Mouse (Mus musculus) lung, adult 2 months (tissue): ENCODE results near the gene Ociad2. TPM values are rescaled to one million over a fixed set of nuclear protein-coding genes. Genes with fewer than 3 reads are reported as not detected.
A peak's percentile ranks its signal among the peaks of the same experiment; 100 is the strongest.

ENCODE experiments used
- DNase-seq: peaks from one replicate; pipeline ENCODE4 v3.0.0; 2022
- H3K4me1 ChIP-seq: fragments of 200-500 bp; 2 replicates; pipeline ENCODE4 v1.6.1; 2011; ENCODE audit warnings: low read length; ENCODE audit not compliant: control insufficient read depth, insufficient read depth
- H3K4me3 ChIP-seq: fragments of 200-500 bp; replicated peaks from 2 replicates; pipeline ENCODE3; 2011; ENCODE audit warnings: low read depth, mild to moderate bottlenecking, control low read depth, low read length; ENCODE audit errors: extremely low read depth
- CTCF ChIP-seq: fragments of 200-500 bp; IDR thresholded peaks from 2 replicates; pipeline ENCODE4 v1.5.1; 2011; ENCODE audit warnings: mild to moderate bottlenecking, low read length, control low read depth; ENCODE audit not compliant: insufficient read depth
- POLR2A ChIP-seq: fragments of 200-500 bp; IDR thresholded peaks from 2 replicates; pipeline ENCODE4 v1.6.1; 2011; ENCODE audit warnings: low read depth, mild to moderate bottlenecking, control low read depth, low read length, borderline replicate concordance; ENCODE audit errors: extremely low read depth
- WGBS: fragments of 180-500 bp; shearing (Covaris S2); methylation state at CpG from one replicate; pipeline ENCODE4 v1.1.7; 2018; 5-methylcytosine and 5-hydroxymethylcytosine counted together
- polyA plus RNA-seq: library from polyadenylated mRNA; depleted of rRNA; stranded (reverse); fragments of >200 nt; gene quantifications from 2 replicates; pipeline ENCODE4 v1.2.3, GENCODE M21; 2012; rRNA removed

Ociad2 gene
- polyA plus RNA-seq = 3.0 and 4.3 TPM in 2 replicates

GRCm38 (mm10) chr5:73340723-73341235 is at the start of gene Ociad2:
Ociad2 (minus strand) TSS chr5:73341028.
- no peak for DNase-seq

GRCm38 (mm10) chr5:73383647-73383970 is 42.8 kb upstream of the Ociad2 start:
- 80% methylated on average over 4 of the region's 4 CpGs for WGBS
- Histone ChIP-seq H3K4me3 (no peak overlapping the region), H3K4me1 (no peaks in the 10 kb centered on the region)
- TF ChIP-seq CTCF = no peak
- TF ChIP-seq POLR2A = no peak
- DNase-seq = no peak

More at GRCm38 (mm10) chr5:73340723-73341235, at the start of gene Ociad2:
- 84% methylated on average over 8 of the region's 8 CpGs for WGBS
- H3K4me1 ChIP-seq = no peaks in the 10 kb centered on the region
- TF ChIP-seq POLR2A (no peak), CTCF (no peak)
- H3K4me3 ChIP-seq = no peak within 1 kb of the TSS

GRCm38 (mm10) chr5:73382737-73383646 is 42.2 kb upstream of the Ociad2 start:
- Histone ChIP-seq H3K4me3 (no peak overlapping the region), H3K4me1 (no peaks in the 10 kb centered on the region)
- peak; percentile 51 for DNase-seq
- TF ChIP-seq POLR2A (no peak), CTCF (no peak)
- WGBS = 24% methylated on average over 3 of the region's 3 CpGs

- DNase-seq = no peak
- WGBS = 69% methylated on average over 9 of the region's 9 CpGs
- H3K4me3 ChIP-seq = no peak overlapping the region
- TF ChIP-seq POLR2A (no peak), CTCF (no peak)
- no peaks in the 10 kb centered on the region for H3K4me1 ChIP-seq
Observed at GRCm38 (mm10) chr5:73381976-73382540, 41.2 kb upstream of the Ociad2 start.

GRCm38 (mm10) chr5:73381510-73381909 is 40.7 kb upstream of the Ociad2 start:
- 73% methylated on average over 7 of the region's 7 CpGs for WGBS
- DNase-seq = no peak
- H3K4me1 ChIP-seq = no peaks in the 10 kb centered on the region
- no peak overlapping the region for H3K4me3 ChIP-seq
- no peak for TF ChIP-seq POLR2A
- TF ChIP-seq CTCF = no peak

GRCm38 (mm10) chr5:73380829-73381228 is 40.0 kb upstream of the Ociad2 start:
- WGBS = 50% methylated on average over 8 of the region's 8 CpGs
- DNase-seq = no peak
- TF ChIP-seq POLR2A (no peak), CTCF (no peak)
- Histone ChIP-seq H3K4me1 (no peaks in the 10 kb centered on the region), H3K4me3 (no peak overlapping the region)

GRCm38 (mm10) chr5:73379908-73380307 is 39.1 kb upstream of the Ociad2 start:
- DNase-seq = peak; percentile 83
- TF ChIP-seq POLR2A (no peak), CTCF (peak; percentile 64)
- 18% methylated on average over 3 of the region's 3 CpGs for WGBS
- Histone ChIP-seq H3K4me1 (no peaks in the 10 kb centered on the region), H3K4me3 (no peak overlapping the region)

- no peak for DNase-seq
- no peaks in the 10 kb centered on the region; the same call in 1 of the 2 replicates for H3K4me1 ChIP-seq
Observed at GRCm38 (mm10) chr5:73376491-73376890, 35.7 kb upstream of the Ociad2 start.

GRCm38 (mm10) chr5:73376041-73376440 is 35.2 kb upstream of the Ociad2 start:
- DNase-seq = no peak
- Histone ChIP-seq H3K4me1 (no peaks in the 10 kb centered on the region; the same call in 1 of the 2 replicates), H3K4me3 (no peak overlapping the region)
- no peak for TF ChIP-seq POLR2A
- no peak for TF ChIP-seq CTCF
- 71% methylated on average over 9 of the region's 9 CpGs for WGBS

More at GRCm38 (mm10) chr5:73376491-73376890, 35.7 kb upstream of the Ociad2 start:
- 81% methylated on average over 7 of the region's 7 CpGs for WGBS
- TF ChIP-seq POLR2A (no peak), CTCF (no peak)
- H3K4me3 ChIP-seq = no peak overlapping the region

GRCm38 (mm10) chr5:73373184-73373583 is 32.4 kb upstream of the Ociad2 start:
- 47% methylated on average over 3 of the region's 3 CpGs for WGBS
- Histone ChIP-seq H3K4me1 (no peaks in the 10 kb centered on the region; the same call in 1 of the 2 replicates), H3K4me3 (no peak overlapping the region)
- no peak for DNase-seq
- TF ChIP-seq CTCF (no peak), POLR2A (no peak)
